Mouse (Mus musculus) ZHBTc4 (cell line): ENCODE results near the gene Cadps2.

Experiments used
- DNase-seq: peaks from one replicate; pipeline ENCODE4 v3.0.0-alpha.2; 2011; ENCODE audit warnings: low read depth, low spot score

The Cadps2 gene

GRCm38 (mm10) chr6:23253353-23254311 is 585.6 kb downstream of the Cadps2 start:
- peak; percentile 45 for DNase-seq

- no peak for DNase-seq
Measured at GRCm38 (mm10) chr6:23252196-23253135, 586.8 kb downstream of the Cadps2 start.

- no peak for DNase-seq
Measured at GRCm38 (mm10) chr6:23251431-23251830, 587.8 kb downstream of the Cadps2 start.

- peak; percentile 45 for DNase-seq
Measured at GRCm38 (mm10) chr6:23250288-23250955, 588.8 kb downstream of the Cadps2 start.

GRCm38 (mm10) chr6:23249616-23250287 is 589.5 kb downstream of the Cadps2 start:
- peak; percentile 84 for DNase-seq

GRCm38 (mm10) chr6:23249053-23249401 is 590.2 kb downstream of the Cadps2 start:
- DNase-seq: peak; percentile 61

- peak; percentile 81 for DNase-seq
Measured at GRCm38 (mm10) chr6:23248313-23249052, 590.7 kb downstream of the Cadps2 start, which contains the start of gene Fezf1. Fezf1 (minus strand) TSS chr6:23248362.

GRCm38 (mm10) chr6:23247512-23248312 is 591.5 kb downstream of the Cadps2 start:
- peak; percentile 66 for DNase-seq

- no peak for DNase-seq
Measured at GRCm38 (mm10) chr6:23246790-23247511, 592.3 kb downstream of the Cadps2 start.

- DNase-seq: peak; percentile 45
Measured at GRCm38 (mm10) chr6:23246061-23246789, 593.0 kb downstream of the Cadps2 start.

GRCm38 (mm10) chr6:23245545-23246011 is 593.6 kb downstream of the Cadps2 start:
- DNase-seq: peak; percentile 32

- DNase-seq: no peak
Measured at GRCm38 (mm10) chr6:23245121-23245520, 594.1 kb downstream of the Cadps2 start.

- no peak for DNase-seq
Measured at GRCm38 (mm10) chr6:23243821-23244760, 595.1 kb downstream of the Cadps2 start.
